Mouse (Mus musculus) stomach, postnatal 0 days (tissue): ENCODE data around the gene Plpp4.

Experiments used
- CTCF ChIP-seq: IDR thresholded peaks from 2 replicates; pipeline ENCODE4 v1.5.1; 2016; ENCODE audit warnings: antibody characterized with exemption, low read depth, mild to moderate bottlenecking, moderate library complexity
- EP300 ChIP-seq: optimal IDR thresholded peaks from 2 replicates; pipeline ENCODE3; 2016; ENCODE audit warnings: antibody characterized with exemption

DNA sequence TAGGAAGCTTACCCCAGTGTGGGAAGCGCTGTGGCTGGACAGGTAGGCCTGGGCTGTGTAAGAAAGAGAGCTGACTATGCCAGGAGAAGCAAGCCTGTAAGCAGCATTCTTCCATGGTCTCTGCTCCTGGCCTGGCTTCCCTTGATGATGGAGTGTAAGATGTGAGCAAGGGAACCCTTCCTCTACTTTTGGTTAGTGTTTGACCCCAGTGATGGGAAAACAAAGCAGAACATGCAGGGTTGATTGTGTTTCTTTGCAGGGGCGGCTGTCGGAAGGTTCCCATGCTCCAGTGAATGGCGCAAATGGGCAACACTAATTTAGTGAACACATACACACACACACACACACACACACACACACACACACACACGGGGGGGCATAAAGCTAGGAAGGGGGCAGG lies 20.9 kb downstream of the Plpp4 start:
- no peak for TF ChIP-seq CTCF
- TF ChIP-seq EP300: no peak
